Mouse (Mus musculus): ENCODE measurements around the gene Rgs19. TPM values are rescaled to one million over a fixed set of nuclear protein-coding genes. Genes with fewer than 3 reads are reported as not detected.

Gene Rgs19
- polyA plus RNA-seq, 1 experiment from 2014 or later: 73.0 TPM

- Histone ChIP-seq H3K4me1 (replicated peaks; ENCODE audit: control insufficient read depth, insufficient read depth, low read length) (peaks cover 36% of the 10 kb centered on the region), H3K27ac (peak overlapping the region; percentile 97), H3K9ac (peak overlapping the region; percentile 75), H3K36me3 (replicated peaks; ENCODE audit: control insufficient read depth, insufficient read depth) (peaks cover 3% of the 10 kb centered on the region), H3K4me2 (replicated peaks) (peak overlapping the region; percentile 83), H3K9me3 (ENCODE audit: control insufficient read depth, low read length) (no peaks in the 10 kb centered on the region), H3K27me3 (ENCODE audit: control insufficient read depth, insufficient read depth, low read length) (no peaks in the 10 kb centered on the region), H3K4me3 (replicated peaks; ENCODE audit: low read length) (0 out of 2 replicates have a peak overlapping the region, but pooled peaks have one; percentile 6)
- WGBS: 23% methylated on average over 1 of the region's 1 CpGs
- ATAC-seq (ENCODE audit: low FRiP score) (peak; percentile 81), DNase-seq (ENCODE audit: low spot score) (peak; percentile 59)
These were observed 20.0 kb upstream of the Rgs19 start for GRCm38 (mm10) chr2:181713749-181714148.

GRCm38 (mm10) chr2:181706668-181707067 is 12.9 kb upstream of the Rgs19 start:
- DNase-seq (ENCODE audit: low spot score): peak; percentile 41
- H3K9me3 ChIP-seq (ENCODE audit: control insufficient read depth, low read length): no peaks in the 10 kb centered on the region
- H3K4me2 ChIP-seq (replicated peaks): no peak overlapping the region
- H3K36me3 ChIP-seq (replicated peaks; ENCODE audit: control insufficient read depth, insufficient read depth): no peaks in the 10 kb centered on the region
- no peak overlapping the region for H3K4me3 ChIP-seq (replicated peaks; ENCODE audit: low read length)
- WGBS: 42% methylated on average over 4 of the region's 4 CpGs
- H3K27me3 ChIP-seq (ENCODE audit: control insufficient read depth, insufficient read depth, low read length): no peaks in the 10 kb centered on the region
- H3K27ac ChIP-seq: no peak overlapping the region
- ATAC-seq (ENCODE audit: low FRiP score): no peak
- H3K4me1 ChIP-seq (replicated peaks; ENCODE audit: control insufficient read depth, insufficient read depth, low read length): no peaks in the 10 kb centered on the region
- no peak overlapping the region for H3K9ac ChIP-seq

GRCm38 (mm10) chr2:181698241-181698640 is 4.5 kb upstream of the Rgs19 start, which contains the start of gene Lkaaear1:
TSS of gene Lkaaear1 (minus strand) at chr2:181698442.
- H3K4me2 ChIP-seq (replicated peaks): no peak within 1 kb of the TSS
- WGBS: 47% methylated on average over 5 of the region's 5 CpGs
- no peaks in the 10 kb centered on the region for H3K36me3 ChIP-seq (replicated peaks; ENCODE audit: control insufficient read depth, insufficient read depth)
- no peaks in the 10 kb centered on the region for H3K9me3 ChIP-seq (ENCODE audit: control insufficient read depth, low read length)
- DNase-seq (ENCODE audit: low spot score): no peak
- no peak within 1 kb of the TSS for H3K4me3 ChIP-seq (replicated peaks; ENCODE audit: low read length)
- H3K4me1 ChIP-seq (replicated peaks; ENCODE audit: control insufficient read depth, insufficient read depth, low read length): peaks cover under 1% of the 10 kb centered on the region; the same call in 1 of the 2 replicates
- no peak within 1 kb of the TSS for H3K27ac ChIP-seq
- ATAC-seq (ENCODE audit: low FRiP score): no peak
- H3K9ac ChIP-seq: no peak within 1 kb of the TSS
- H3K27me3 ChIP-seq (ENCODE audit: control insufficient read depth, insufficient read depth, low read length): no peaks in the 10 kb centered on the region

GRCm38 (mm10) chr2:181696801-181697420 is 3.1 kb upstream of the Rgs19 start:
- ATAC-seq (ENCODE audit: low FRiP score) (no peak), DNase-seq (ENCODE audit: low spot score) (no peak)
- Histone ChIP-seq H3K9ac (no peak overlapping the region), H3K27ac (no peak overlapping the region), H3K9me3 (ENCODE audit: control insufficient read depth, low read length) (no peaks in the 10 kb centered on the region), H3K27me3 (ENCODE audit: control insufficient read depth, insufficient read depth, low read length) (no peaks in the 10 kb centered on the region), H3K4me1 (replicated peaks; ENCODE audit: control insufficient read depth, insufficient read depth, low read length) (peaks cover 10% of the 10 kb centered on the region), H3K4me3 (replicated peaks; ENCODE audit: low read length) (no peak overlapping the region), H3K4me2 (replicated peaks) (no peak overlapping the region), H3K36me3 (replicated peaks; ENCODE audit: control insufficient read depth, insufficient read depth) (no peaks in the 10 kb centered on the region)
- WGBS: 79% methylated on average over 33 of the region's 33 CpGs

GRCm38 (mm10) chr2:181695776-181696175 is 2.0 kb upstream of the Rgs19 start:
- H3K36me3 ChIP-seq (replicated peaks; ENCODE audit: control insufficient read depth, insufficient read depth): no peaks in the 10 kb centered on the region
- no peak overlapping the region for H3K4me2 ChIP-seq (replicated peaks)
- peaks cover 10% of the 10 kb centered on the region for H3K4me1 ChIP-seq (replicated peaks; ENCODE audit: control insufficient read depth, insufficient read depth, low read length)
- H3K27ac ChIP-seq: no peak overlapping the region
- ATAC-seq (ENCODE audit: low FRiP score) (no peak), DNase-seq (ENCODE audit: low spot score) (no peak)
- H3K9ac ChIP-seq: no peak overlapping the region
- WGBS: 64% methylated on average over 1 of the region's 1 CpGs
- H3K27me3 ChIP-seq (ENCODE audit: control insufficient read depth, insufficient read depth, low read length): no peaks in the 10 kb centered on the region
- no peaks in the 10 kb centered on the region for H3K9me3 ChIP-seq (ENCODE audit: control insufficient read depth, low read length)
- no peak overlapping the region for H3K4me3 ChIP-seq (replicated peaks; ENCODE audit: low read length)

GRCm38 (mm10) chr2:181694581-181694980 is 804 bp upstream of the Rgs19 start:
- Histone ChIP-seq H3K9ac (no peak overlapping the region), H3K27ac (no peak overlapping the region), H3K27me3 (ENCODE audit: control insufficient read depth, insufficient read depth, low read length) (no peaks in the 10 kb centered on the region), H3K4me1 (replicated peaks; ENCODE audit: control insufficient read depth, insufficient read depth, low read length) (peaks cover 10% of the 10 kb centered on the region), H3K4me2 (replicated peaks) (peak overlapping the region; percentile 87), H3K9me3 (ENCODE audit: control insufficient read depth, low read length) (no peaks in the 10 kb centered on the region), H3K36me3 (replicated peaks; ENCODE audit: control insufficient read depth, insufficient read depth) (0 out of 2 replicates have a peak, but pooled peaks cover 1% of the 10 kb centered on the region), H3K4me3 (replicated peaks; ENCODE audit: low read length) (no peak overlapping the region)
- DNase-seq (ENCODE audit: low spot score): no peak
- no peak for ATAC-seq (ENCODE audit: low FRiP score)
- 84% methylated on average over 3 of the region's 3 CpGs for WGBS

- no peak overlapping the region for H3K27ac ChIP-seq
- ATAC-seq (ENCODE audit: low FRiP score): no peak
- H3K4me1 ChIP-seq (replicated peaks; ENCODE audit: control insufficient read depth, insufficient read depth, low read length): peaks cover 10% of the 10 kb centered on the region
- WGBS: 94% methylated on average over 3 of the region's 3 CpGs
- H3K4me3 ChIP-seq (replicated peaks; ENCODE audit: low read length): no peak overlapping the region
- no peak for DNase-seq (ENCODE audit: low spot score)
- no peaks in the 10 kb centered on the region for H3K9me3 ChIP-seq (ENCODE audit: control insufficient read depth, low read length)
- H3K27me3 ChIP-seq (ENCODE audit: control insufficient read depth, insufficient read depth, low read length): no peaks in the 10 kb centered on the region
- H3K36me3 ChIP-seq (replicated peaks; ENCODE audit: control insufficient read depth, insufficient read depth): peaks cover 24% of the 10 kb centered on the region
- peak overlapping the region; percentile 81; the same call in 1 of the 2 replicates for H3K9ac ChIP-seq
- peak overlapping the region; percentile 87 for H3K4me2 ChIP-seq (replicated peaks)
These were observed 1.5 kb downstream of the Rgs19 start for GRCm38 (mm10) chr2:181692304-181692703.

- peaks cover 10% of the 10 kb centered on the region for H3K4me1 ChIP-seq (replicated peaks; ENCODE audit: control insufficient read depth, insufficient read depth, low read length)
- ATAC-seq (ENCODE audit: low FRiP score): no peak
- 91% methylated on average over 4 of the region's 4 CpGs for WGBS
- H3K4me3 ChIP-seq (replicated peaks; ENCODE audit: low read length): no peak overlapping the region
- H3K36me3 ChIP-seq (replicated peaks; ENCODE audit: control insufficient read depth, insufficient read depth): peaks cover 31% of the 10 kb centered on the region
- no peaks in the 10 kb centered on the region for H3K9me3 ChIP-seq (ENCODE audit: control insufficient read depth, low read length)
- no peaks in the 10 kb centered on the region for H3K27me3 ChIP-seq (ENCODE audit: control insufficient read depth, insufficient read depth, low read length)
- no peak overlapping the region for H3K4me2 ChIP-seq (replicated peaks)
- H3K27ac ChIP-seq: no peak overlapping the region
- no peak for DNase-seq (ENCODE audit: low spot score)
- no peak overlapping the region for H3K9ac ChIP-seq
These were observed 2.2 kb downstream of the Rgs19 start for GRCm38 (mm10) chr2:181691571-181691970.

- no peak overlapping the region for H3K4me3 ChIP-seq (replicated peaks; ENCODE audit: low read length)
- H3K4me2 ChIP-seq (replicated peaks): no peak overlapping the region
- no peak overlapping the region for H3K9ac ChIP-seq
- no peaks in the 10 kb centered on the region for H3K9me3 ChIP-seq (ENCODE audit: control insufficient read depth, low read length)
- H3K36me3 ChIP-seq (replicated peaks; ENCODE audit: control insufficient read depth, insufficient read depth): peaks cover 36% of the 10 kb centered on the region
- DNase-seq (ENCODE audit: low spot score) (no peak), ATAC-seq (ENCODE audit: low FRiP score) (no peak)
- H3K4me1 ChIP-seq (replicated peaks; ENCODE audit: control insufficient read depth, insufficient read depth, low read length): peaks cover 10% of the 10 kb centered on the region
- H3K27ac ChIP-seq: no peak overlapping the region
- no peaks in the 10 kb centered on the region for H3K27me3 ChIP-seq (ENCODE audit: control insufficient read depth, insufficient read depth, low read length)
- 87% methylated on average over 6 of the region's 6 CpGs for WGBS
These were observed 2.7 kb downstream of the Rgs19 start for GRCm38 (mm10) chr2:181691083-181691482.
